Mouse (Mus musculus) MEL (cell line): ENCODE measurements around the gene Ddx54. TPM values are rescaled to one million over a fixed set of nuclear protein-coding genes. Genes with fewer than 3 reads are reported as not detected.

Experiments used
- DNase-seq: peaks from one replicate; pipeline ENCODE4 v3.0.0; 2011; ENCODE audit warnings: low read depth, low spot score
- H3K27ac ChIP-seq: 2 replicates; pipeline ENCODE4 v1.5.1; 2012; ENCODE audit warnings: low read depth, mild to moderate bottlenecking, control low read depth, low read length, moderate library complexity; ENCODE audit not compliant: control insufficient read depth
- H3K27me3 ChIP-seq, 2 experiments: fragments of 150-350 bp in 1 of 2; sonication (generic) in 1 of 2; 2 replicates each; pipeline ENCODE4 v1.6.1; 2012; ENCODE audit warnings: low read length in 2 of 2, mild to moderate bottlenecking in 2 of 2, improper control_type of control experiment in 1 of 2, moderate library complexity in 1 of 2; ENCODE audit not compliant: insufficient read depth in 2 of 2, control insufficient read depth in 1 of 2
- H3K36me3 ChIP-seq, 2 experiments: 2 replicates each; pipeline ENCODE4 v1.6.1; 2012 to 2014; ENCODE audit warnings: low read length in 2 of 2, improper control_type of control experiment in 1 of 2, inconsistent platforms in 1 of 2, mild to moderate bottlenecking in 1 of 2; ENCODE audit not compliant: insufficient read depth in 2 of 2, control insufficient read depth in 1 of 2
- H3K4me1 ChIP-seq, 2 experiments: fragments of 150-350 bp in 1 of 2; sonication (generic) in 1 of 2; 2 replicates each; pipeline ENCODE4 v1.6.1; 2012; ENCODE audit warnings: low read length in 2 of 2, improper control_type of control experiment in 1 of 2, mild to moderate bottlenecking in 1 of 2; ENCODE audit not compliant: insufficient read depth in 2 of 2, control insufficient read depth in 1 of 2
- H3K4me3 ChIP-seq, 2 experiments: fragments of 150-350 bp in 1 of 2; sonication (generic) in 1 of 2; 2 replicates each; pipeline ENCODE4 v1.5.1; 2012; ENCODE audit warnings: low read depth in 2 of 2, low read length in 2 of 2, mild to moderate bottlenecking in 2 of 2, moderate library complexity in 2 of 2, control low read depth in 1 of 2, improper control_type of control experiment in 1 of 2; ENCODE audit not compliant: control insufficient read depth in 1 of 2, insufficient read depth in 1 of 2
- H3K79me2 ChIP-seq: 2 replicates; pipeline ENCODE4 v1.6.1; 2012; ENCODE audit warnings: mild to moderate bottlenecking, low read length, moderate library complexity; ENCODE audit not compliant: control insufficient read depth, poor library complexity, insufficient read depth
- H3K9ac ChIP-seq: 2 replicates; pipeline ENCODE4 v1.6.1; 2012; ENCODE audit warnings: low read depth, mild to moderate bottlenecking, control low read depth, low read length, moderate library complexity; ENCODE audit not compliant: control insufficient read depth, poor library complexity, severe bottlenecking
- H3K9me3 ChIP-seq: fragments of 150-350 bp; sonication (generic); replicated peaks from 2 replicates; pipeline ENCODE4 v1.6.1; 2012; ENCODE audit warnings: mild to moderate bottlenecking, low read length, improper control_type of control experiment, moderate library complexity; ENCODE audit not compliant: insufficient read depth
- CHD1 ChIP-seq: IDR thresholded peaks from 2 replicates; pipeline ENCODE4 v1.6.1; 2012; ENCODE audit warnings: low read depth, mild to moderate bottlenecking, inconsistent platforms, low read length, improper control_type of control experiment
- CHD2 ChIP-seq: IDR thresholded peaks from 2 replicates; pipeline ENCODE4 v1.6.1; 2011; ENCODE audit warnings: low read length, improper control_type of control experiment
- CTCF ChIP-seq, 3 experiments: IDR thresholded peaks in 2 of 3; conservative IDR thresholded peaks in 1 of 3; 2 replicates each; pipeline ENCODE4 v1.5.1; 2011 to 2012; ENCODE audit warnings: low read length in 3 of 3, low read depth in 2 of 3, mild to moderate bottlenecking in 2 of 3, improper control_type of control experiment in 1 of 3, inconsistent platforms in 1 of 3, mixed read lengths in 1 of 3, moderate library complexity in 1 of 3; ENCODE audit not compliant: control insufficient read depth in 1 of 3, insufficient read depth in 1 of 3, poor library complexity in 1 of 3, severe bottlenecking in 1 of 3
- E2F4 ChIP-seq: IDR thresholded peaks from 2 replicates; pipeline ENCODE4 v1.6.1; 2011; ENCODE audit warnings: low read depth, low read length, improper control_type of control experiment, borderline replicate concordance
- EP300 ChIP-seq, 2 experiments: IDR thresholded peaks; 2 replicates each; pipeline ENCODE4 v1.6.1; 2011; ENCODE audit warnings: improper control_type of control experiment in 2 of 2, low read length in 2 of 2, low read depth in 1 of 2, mild to moderate bottlenecking in 1 of 2
- GATA1 ChIP-seq: IDR thresholded peaks from 2 replicates; pipeline ENCODE4 v1.6.1; 2011; ENCODE audit warnings: low read depth, low read length, improper control_type of control experiment
- KAT2A ChIP-seq: conservative IDR thresholded peaks from 2 replicates; pipeline ENCODE4 v1.6.1; 2012; ENCODE audit warnings: low read depth, low read length, improper control_type of control experiment, inconsistent platforms
- MAFK ChIP-seq: IDR thresholded peaks from 2 replicates; pipeline ENCODE4 v1.6.1; 2011; ENCODE audit warnings: low read depth, mild to moderate bottlenecking, low read length, improper control_type of control experiment, borderline replicate concordance
- MAZ ChIP-seq: IDR thresholded peaks from 2 replicates; pipeline ENCODE4 v1.6.1; 2012; ENCODE audit warnings: low read depth, mild to moderate bottlenecking, inconsistent platforms, low read length, improper control_type of control experiment
- MEF2A ChIP-seq: IDR thresholded peaks from 2 replicates; pipeline ENCODE4 v1.6.1; 2014; ENCODE audit warnings: low read depth, mild to moderate bottlenecking, inconsistent platforms, low read length, improper control_type of control experiment; ENCODE audit not compliant: poor library complexity, insufficient replicate concordance, severe bottlenecking; ENCODE audit errors: extremely low read depth
- MXI1 ChIP-seq: IDR thresholded peaks from 2 replicates; pipeline ENCODE4 v1.6.1; 2011; ENCODE audit warnings: mild to moderate bottlenecking, low read depth, low read length, improper control_type of control experiment
- NRF1 ChIP-seq: IDR thresholded peaks from 2 replicates; pipeline ENCODE4 v1.6.1; 2014; ENCODE audit warnings: low read depth, mild to moderate bottlenecking, inconsistent platforms, low read length, improper control_type of control experiment, moderate library complexity; ENCODE audit not compliant: poor library complexity, insufficient read depth, severe bottlenecking
- POLR2A ChIP-seq, 2 experiments: IDR thresholded peaks; 2 replicates each; pipeline ENCODE4 v1.6.1; 2011 to 2012; ENCODE audit warnings: low read length in 2 of 2, mild to moderate bottlenecking in 2 of 2, control low read depth in 1 of 2, improper control_type of control experiment in 1 of 2, low read depth in 1 of 2, moderate library complexity in 1 of 2; ENCODE audit not compliant: control insufficient read depth in 1 of 2, insufficient read depth in 1 of 2, poor library complexity in 1 of 2
- POLR2AphosphoS2 ChIP-seq: IDR thresholded peaks from 2 replicates; pipeline ENCODE4 v1.6.1; 2011; ENCODE audit warnings: low read length, improper control_type of control experiment
- RCOR1 ChIP-seq: IDR thresholded peaks from 2 replicates; pipeline ENCODE4 v1.6.1; 2012; ENCODE audit warnings: low read depth, mild to moderate bottlenecking, inconsistent platforms, low read length, improper control_type of control experiment
- TAL1 ChIP-seq: IDR thresholded peaks from 2 replicates; pipeline ENCODE4 v1.6.1; 2012; ENCODE audit warnings: mild to moderate bottlenecking, inconsistent platforms, low read length, moderate library complexity, mixed read lengths
- TCF12 ChIP-seq: IDR thresholded peaks from 2 replicates; pipeline ENCODE4 v1.6.1; 2014; ENCODE audit warnings: low read depth, mild to moderate bottlenecking, inconsistent platforms, low read length, improper control_type of control experiment, moderate library complexity
- UBTF ChIP-seq: IDR thresholded peaks from 2 replicates; pipeline ENCODE4 v1.6.1; 2012; ENCODE audit warnings: low read depth, mild to moderate bottlenecking, inconsistent platforms, low read length, improper control_type of control experiment, moderate library complexity, borderline replicate concordance; ENCODE audit not compliant: insufficient read depth
- USF1 ChIP-seq: IDR thresholded peaks from 2 replicates; pipeline ENCODE4 v1.6.1; 2014; ENCODE audit warnings: low read depth, mild to moderate bottlenecking, inconsistent platforms, low read length, improper control_type of control experiment, moderate library complexity
- USF2 ChIP-seq, 2 experiments: IDR thresholded peaks; 2 replicates each; pipeline ENCODE4 v1.6.1; 2011 to 2012; ENCODE audit warnings: improper control_type of control experiment in 2 of 2, low read length in 2 of 2, borderline replicate concordance in 1 of 2, inconsistent platforms in 1 of 2, low read depth in 1 of 2, mild to moderate bottlenecking in 1 of 2; ENCODE audit not compliant: insufficient read depth in 1 of 2
- ZMIZ1 ChIP-seq: IDR thresholded peaks from 2 replicates; pipeline ENCODE4 v1.6.1; 2012; ENCODE audit warnings: low read depth, mild to moderate bottlenecking, inconsistent platforms, low read length, improper control_type of control experiment, moderate library complexity
- polyA plus RNA-seq, 2 experiments: library from polyadenylated mRNA; stranded (reverse) in 1 of 2; unstranded in 1 of 2; fragments of >175 nt in 1 of 2; fragments of >200 nt in 1 of 2; gene quantifications; 2 replicates each; pipeline versions ENCODE4 v1.2.1 to v1.2.4; 2012; ENCODE audit warnings: low replicate concordance in 2 of 2, low read depth in 1 of 2; ENCODE audit not compliant: insufficient read length in 2 of 2, insufficient read depth in 1 of 2, missing spikeins in 1 of 2
- total RNA-seq: library from RNA; depleted of rRNA; stranded (reverse); fragments of 300-350 nt; gene quantifications from 2 replicates; pipeline ENCODE4 v1.2.3, GENCODE M21; 2012

The Ddx54 gene
- total and polyA plus RNA-seq, 3 experiments = 73.8 to 99.9 TPM; not detected in 1

- peak; percentile 78 to 89 (median 82) for TF ChIP-seq CTCF (IDR thresholded peaks at IDR 0.05 in 2 of 3, conservative IDR thresholded peaks at IDR 0.05 in 1 of 3; ENCODE audit: control insufficient read depth in 1 of 3, insufficient read depth in 1 of 3, low read depth in 2 of 3, low read length in 3 of 3, poor library complexity in 1 of 3, severe bottlenecking in 1 of 3)
- no peak for TF ChIP-seq MXI1
- no peak for TF ChIP-seq CHD2
Observed at GRCm38 (mm10) chr5:120600946-120601668, 11.4 kb upstream of the Ddx54 start (continued).

GRCm38 (mm10) chr5:120602210-120602609, 10.3 kb upstream of the Ddx54 start:
- Histone ChIP-seq H3K4me1 (peaks cover 17 to 24% of the 10 kb centered on the region in 2 experiments), H3K79me2 (no peaks in the 10 kb centered on the region), H3K36me3 (peaks cover 0 to 11% of the 10 kb centered on the region in 2 experiments; a peak in 2 of 4 replicates), H3K27me3 (no peaks in the 10 kb centered on the region), H3K4me3 (no peak overlapping the region), H3K9me3 (no peaks in the 10 kb centered on the region), H3K27ac (no peak overlapping the region), H3K9ac (no peak overlapping the region)
- no peak for DNase-seq
- TF ChIP-seq MEF2A (no peak), MXI1 (no peak), NRF1 (no peak), USF1 (no peak), RCOR1 (no peak), MAZ (no peak), KAT2A (no peak), CTCF (IDR thresholded peaks at IDR 0.05 in 2 of 3, conservative IDR thresholded peaks at IDR 0.05 in 1 of 3; ENCODE audit: control insufficient read depth in 1 of 3, insufficient read depth in 1 of 3, low read depth in 2 of 3, low read length in 3 of 3, poor library complexity in 1 of 3, severe bottlenecking in 1 of 3) (no peak)

- H3K27me3 ChIP-seq = no peaks in the 10 kb centered on the region
- H3K4me1 ChIP-seq = peaks cover 17 to 24% of the 10 kb centered on the region in 2 experiments
- H3K27ac ChIP-seq = no peak overlapping the region
- H3K4me3 ChIP-seq = no peak overlapping the region
- H3K79me2 ChIP-seq = no peaks in the 10 kb centered on the region
- peaks cover 0 to 11% of the 10 kb centered on the region in 2 experiments; a peak in 2 of 4 replicates for H3K36me3 ChIP-seq
- no peak overlapping the region for H3K9ac ChIP-seq
- no peak for DNase-seq
- no peaks in the 10 kb centered on the region for H3K9me3 ChIP-seq
- TF ChIP-seq MEF2A (no peak), POLR2AphosphoS2 (no peak), E2F4 (no peak), MAFK (no peak), UBTF (no peak), POLR2A (IDR thresholded peaks at IDR 0.05; ENCODE audit: control insufficient read depth in 1 of 2, insufficient read depth in 1 of 2, low read depth in 1 of 2, low read length in 2 of 2, poor library complexity in 1 of 2) (no peak), EP300 (IDR thresholded peaks at IDR 0.05; ENCODE audit: low read depth in 1 of 2, low read length in 2 of 2) (no peak), USF2 (IDR thresholded peaks at IDR 0.05; ENCODE audit: borderline replicate concordance in 1 of 2, insufficient read depth in 1 of 2, low read depth in 1 of 2, low read length in 2 of 2) (no peak), GATA1 (no peak), TAL1 (no peak), ZMIZ1 (no peak), TCF12 (no peak), CHD1 (no peak), NRF1 (no peak)
Observed at GRCm38 (mm10) chr5:120603515-120603914, 9.0 kb upstream of the Ddx54 start.
